Mouse (Mus musculus) neural tube, embryonic 12.5 days (tissue): ENCODE measurements around the gene Ap2a1. TPM values are rescaled to one million over a fixed set of nuclear protein-coding genes. Genes with fewer than 3 reads are reported as not detected.

Experiments
- ATAC-seq: fragments of 200-750 bp; cut with Nextera tagmentation; 2 replicates; pipeline ENCODE4 v1.8.0; 2017; ENCODE audit warnings: low read depth, mild to moderate bottlenecking, moderate TSS enrichment, moderate library complexity; ENCODE audit not compliant: low FRiP score
- H3K27ac ChIP-seq: fragments of 300-500 bp; sonication (generic); 2 replicates; pipeline ENCODE4 v1.5.1; 2016
- H3K27me3 ChIP-seq: fragments of 300-500 bp; sonication (generic); replicated peaks from 2 replicates; pipeline ENCODE4 v1.6.1; 2016; ENCODE audit warnings: mild to moderate bottlenecking
- H3K36me3 ChIP-seq: fragments of 300-500 bp; sonication (generic); 2 replicates; pipeline ENCODE4 v1.6.1; 2016; ENCODE audit warnings: mild to moderate bottlenecking
- H3K4me1 ChIP-seq: fragments of 300-500 bp; sonication (generic); 2 replicates; pipeline ENCODE4 v1.6.1; 2016
- H3K4me2 ChIP-seq: fragments of 300-500 bp; sonication (generic); replicated peaks from 2 replicates; pipeline ENCODE4 v1.6.1; 2016; ENCODE audit warnings: mild to moderate bottlenecking
- H3K4me3 ChIP-seq: fragments of 300-500 bp; sonication (generic); 2 replicates; pipeline ENCODE4 v1.5.1; 2016
- H3K9ac ChIP-seq: fragments of 300-500 bp; sonication (generic); 2 replicates; pipeline ENCODE4 v1.6.1; 2016; ENCODE audit warnings: mild to moderate bottlenecking
- H3K9me3 ChIP-seq: fragments of 300-500 bp; sonication (generic); 2 replicates; pipeline ENCODE4 v1.6.1; 2016; ENCODE audit warnings: mild to moderate bottlenecking
- WGBS: fragments of 180-500 bp; shearing (Covaris S2); methylation state at CpG from one replicate; pipeline ENCODE4 v1.1.7; 2016; 5-methylcytosine and 5-hydroxymethylcytosine counted together
- polyA plus RNA-seq: library from polyadenylated mRNA; unstranded; fragments of >200 nt; fragmentation: Nextera tagmentation; extraction: Ambion mirVana; gene quantifications from 2 replicates; pipeline ENCODE4 v1.2.1, GENCODE M21; 2016

Gene Ap2a1
- polyA plus RNA-seq, 1 experiment from 2014 or later = 100 TPM

- Histone ChIP-seq H3K27me3 (peaks cover 39% of the 10 kb centered on the region), H3K27ac (no peak overlapping the region), H3K9ac (no peak overlapping the region), H3K4me2 (no peak overlapping the region), H3K9me3 (no peaks in the 10 kb centered on the region), H3K36me3 (no peaks in the 10 kb centered on the region), H3K4me3 (no peak overlapping the region), H3K4me1 (peaks cover 12% of the 10 kb centered on the region)
- ATAC-seq = no peak
- WGBS = 75% methylated on average over 6 of the region's 6 CpGs
Observed at GRCm38 (mm10) chr7:44949922-44950321, 20.6 kb upstream of the Ap2a1 start.

DNA sequence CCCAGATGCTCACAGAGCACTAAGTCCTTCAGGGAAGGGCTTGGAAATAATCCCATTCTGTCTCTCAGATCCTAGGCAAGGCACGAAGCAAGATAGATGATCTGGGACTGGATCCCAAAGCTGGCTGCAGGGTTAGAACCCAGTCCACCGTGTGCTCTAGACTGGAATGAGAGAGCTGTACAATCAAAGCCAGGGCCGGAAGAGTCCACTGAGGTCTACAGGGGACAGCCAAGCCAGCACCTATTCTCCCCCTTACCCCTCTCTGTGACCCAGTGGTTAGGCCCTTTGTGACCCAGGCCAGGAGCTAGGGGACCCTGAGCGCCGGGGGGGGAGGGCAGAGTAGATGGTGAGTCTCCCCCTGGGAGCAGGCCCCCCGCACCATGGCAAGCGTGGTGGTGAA lies 13.6 kb upstream of the Ap2a1 start, which contains the start of gene Tsks:
Tsks (plus strand) TSS at position 301 of the 400 bp plus-strand sequence.
- H3K4me2 ChIP-seq = no peak within 1 kb of the TSS
- H3K9me3 ChIP-seq = no peaks in the 10 kb centered on the region
- H3K27ac ChIP-seq = no peak within 1 kb of the TSS
- no peak for ATAC-seq
- no peaks in the 10 kb centered on the region for H3K36me3 ChIP-seq
- no peaks in the 10 kb centered on the region for H3K4me1 ChIP-seq
- 82% methylated on average over 7 of the region's 7 CpGs for whole genome bisulfite sequencing
- no peak within 1 kb of the TSS for H3K9ac ChIP-seq
- H3K27me3 ChIP-seq = no peaks in the 10 kb centered on the region
- no peak within 1 kb of the TSS for H3K4me3 ChIP-seq

GRCm38 (mm10) chr7:44938680-44939079 lies 9.4 kb upstream of the Ap2a1 start:
- no peaks in the 10 kb centered on the region for H3K36me3 ChIP-seq
- no peak overlapping the region for H3K9ac ChIP-seq
- WGBS = 91% methylated on average over 4 of the region's 4 CpGs
- H3K4me2 ChIP-seq = no peak overlapping the region
- no peak overlapping the region for H3K4me3 ChIP-seq
- no peaks in the 10 kb centered on the region for H3K9me3 ChIP-seq
- ATAC-seq = no peak
- no peaks in the 10 kb centered on the region for H3K27me3 ChIP-seq
- no peaks in the 10 kb centered on the region for H3K4me1 ChIP-seq
- no peak overlapping the region for H3K27ac ChIP-seq

DNA sequence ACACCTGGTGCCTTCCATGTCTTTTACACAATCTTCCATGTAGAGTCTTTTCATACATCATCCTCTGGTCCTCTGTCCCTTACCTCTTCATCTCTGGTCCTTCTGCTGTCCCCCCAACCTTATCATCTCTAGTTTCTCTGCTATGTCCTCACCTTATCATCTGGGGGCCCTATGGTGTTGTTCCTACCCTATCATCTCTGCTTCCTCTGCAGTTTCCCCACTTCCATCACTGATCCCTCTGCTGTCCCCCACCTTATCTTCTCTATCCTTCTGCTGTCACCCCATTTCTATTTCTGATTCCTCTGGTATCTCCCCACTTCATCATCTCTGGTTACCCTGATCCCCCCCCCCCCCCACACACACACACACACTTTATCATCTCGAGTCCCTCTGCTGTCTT lies 726 bp downstream of the Ap2a1 start:
- H3K27ac ChIP-seq = no peak overlapping the region
- peak overlapping the region; percentile 94 for H3K4me3 ChIP-seq
- no peaks in the 10 kb centered on the region for H3K27me3 ChIP-seq
- 0% methylated on average over 1 of the region's 1 CpGs for WGBS
- peaks cover 20% of the 10 kb centered on the region for H3K36me3 ChIP-seq
- no peaks in the 10 kb centered on the region for H3K9me3 ChIP-seq
- no peak for ATAC-seq
- H3K9ac ChIP-seq = peak overlapping the region; percentile 95
- H3K4me1 ChIP-seq = peaks cover 20% of the 10 kb centered on the region
- H3K4me2 ChIP-seq = peak overlapping the region; percentile 85

DNA sequence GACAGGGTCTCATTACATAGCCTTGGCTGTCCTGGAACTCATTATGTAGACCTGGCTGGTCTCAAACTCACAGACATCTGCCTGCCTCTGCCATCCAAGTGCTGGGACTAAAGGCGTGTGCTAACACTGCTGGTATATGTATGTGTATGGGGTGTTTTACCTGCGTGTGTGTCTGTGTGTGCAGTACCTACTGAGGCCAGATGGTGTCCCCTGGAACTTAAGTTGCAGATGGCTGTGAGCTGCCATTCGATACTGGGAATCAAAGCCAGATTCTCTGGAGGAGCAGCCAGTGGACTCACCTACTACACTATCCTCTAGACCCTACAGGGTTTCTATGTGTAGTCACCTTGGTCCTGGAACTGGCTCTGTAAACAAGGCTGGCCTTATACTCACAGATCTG lies 3.8 kb downstream of the Ap2a1 start:
- Histone ChIP-seq H3K9me3 (no peaks in the 10 kb centered on the region), H3K27me3 (no peaks in the 10 kb centered on the region), H3K9ac (no peak overlapping the region), H3K4me3 (no peak overlapping the region), H3K4me2 (no peak overlapping the region), H3K4me1 (peaks cover 17% of the 10 kb centered on the region), H3K27ac (no peak overlapping the region), H3K36me3 (peaks cover 43% of the 10 kb centered on the region)
- ATAC-seq = no peak
- 78% methylated on average over 3 of the region's 3 CpGs for WGBS

GRCm38 (mm10) chr7:44922530-44922929 lies 6.8 kb downstream of the Ap2a1 start:
- Histone ChIP-seq H3K4me3 (no peak overlapping the region), H3K36me3 (peaks cover 56% of the 10 kb centered on the region), H3K4me2 (no peak overlapping the region), H3K9me3 (no peaks in the 10 kb centered on the region), H3K27me3 (no peaks in the 10 kb centered on the region), H3K27ac (no peak overlapping the region), H3K9ac (no peak overlapping the region), H3K4me1 (peaks cover under 1% of the 10 kb centered on the region; the same call in 1 of the 2 replicates)
- no peak for ATAC-seq

DNA sequence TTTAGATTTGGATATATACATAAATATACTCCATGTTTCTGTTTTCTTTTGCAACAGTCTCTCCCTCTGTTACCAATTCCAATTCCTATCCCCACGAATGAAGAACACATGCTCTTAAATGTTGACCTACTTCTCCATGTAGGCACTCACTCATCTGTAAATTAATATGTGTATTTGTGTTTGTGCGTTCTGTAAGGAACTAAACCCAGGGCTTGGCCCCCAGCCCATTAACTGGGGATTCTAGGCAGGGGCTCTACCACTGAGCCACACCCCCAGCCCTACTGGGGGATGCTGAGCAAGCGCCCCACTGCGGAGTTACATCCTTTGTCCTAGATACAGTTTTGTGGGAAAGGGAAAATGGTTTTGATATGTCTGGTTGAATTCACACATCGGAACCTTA lies 10.2 kb downstream of the Ap2a1 start:
- H3K4me3 ChIP-seq = no peak overlapping the region
- no peak overlapping the region for H3K4me2 ChIP-seq
- H3K4me1 ChIP-seq = no peaks in the 10 kb centered on the region
- no peak overlapping the region for H3K9ac ChIP-seq
- no peak for ATAC-seq
- H3K36me3 ChIP-seq = peaks cover 64% of the 10 kb centered on the region
- H3K27me3 ChIP-seq = no peaks in the 10 kb centered on the region
- H3K9me3 ChIP-seq = no peaks in the 10 kb centered on the region
- 94% methylated on average over 5 of the region's 5 CpGs for WGBS
- H3K27ac ChIP-seq = no peak overlapping the region

DNA sequence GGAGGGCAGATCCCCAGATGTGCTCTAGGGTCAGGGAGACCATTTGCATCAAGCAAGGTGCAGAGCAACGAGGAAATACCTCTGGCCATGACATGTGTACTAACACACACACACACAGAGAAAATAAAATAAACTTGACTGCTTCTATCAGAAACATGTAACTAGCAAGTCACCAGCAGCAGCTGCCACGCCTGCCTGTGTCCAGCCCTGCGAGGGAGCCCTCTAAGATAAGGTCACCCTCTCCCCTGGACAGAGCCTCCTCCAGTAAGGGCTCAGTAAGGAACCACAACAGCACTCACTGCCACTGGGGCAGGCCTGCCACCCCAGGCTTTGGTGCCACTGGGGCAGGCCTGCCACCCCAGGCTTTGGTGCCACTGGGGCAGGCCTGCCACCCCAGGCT lies 11.1 kb downstream of the Ap2a1 start:
- H3K4me1 ChIP-seq = no peaks in the 10 kb centered on the region
- WGBS = 85% methylated on average over 3 of the region's 3 CpGs
- no peak overlapping the region for H3K4me2 ChIP-seq
- H3K36me3 ChIP-seq = peaks cover 65% of the 10 kb centered on the region
- ATAC-seq = no peak
- H3K27me3 ChIP-seq = no peaks in the 10 kb centered on the region
- H3K4me3 ChIP-seq = no peak overlapping the region
- no peak overlapping the region for H3K27ac ChIP-seq
- H3K9me3 ChIP-seq = no peaks in the 10 kb centered on the region
- H3K9ac ChIP-seq = no peak overlapping the region

DNA sequence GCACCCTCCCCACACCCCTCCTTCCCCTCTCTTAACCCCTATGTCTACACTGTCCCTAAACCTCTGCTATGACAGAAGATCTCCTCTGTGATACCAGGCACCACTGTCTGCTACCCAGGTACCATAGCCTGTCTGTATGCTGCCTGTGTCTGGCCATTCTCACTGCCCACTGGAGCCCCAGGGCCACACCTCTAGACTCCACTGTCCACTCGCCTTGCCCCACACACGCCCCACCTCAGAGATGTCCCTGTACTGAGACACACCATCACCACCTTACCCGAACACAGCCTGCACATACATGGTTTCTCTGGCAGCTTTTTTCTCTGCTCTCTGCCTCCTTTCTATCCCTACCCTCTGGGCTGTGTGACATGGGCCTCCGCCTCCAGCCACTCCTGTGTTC lies 12.4 kb downstream of the Ap2a1 start:
- Histone ChIP-seq H3K4me3 (no peak overlapping the region), H3K27me3 (no peaks in the 10 kb centered on the region), H3K36me3 (peaks cover 61% of the 10 kb centered on the region), H3K4me1 (no peaks in the 10 kb centered on the region), H3K9ac (no peak overlapping the region), H3K4me2 (no peak overlapping the region), H3K9me3 (no peaks in the 10 kb centered on the region), H3K27ac (no peak overlapping the region)
- 93% methylated on average over 4 of the region's 4 CpGs for WGBS
- no peak for ATAC-seq

- Histone ChIP-seq H3K27me3 (no peaks in the 10 kb centered on the region), H3K4me3 (no peak overlapping the region), H3K27ac (no peak overlapping the region), H3K36me3 (peaks cover 61% of the 10 kb centered on the region), H3K4me1 (no peaks in the 10 kb centered on the region), H3K4me2 (no peak overlapping the region), H3K9me3 (no peaks in the 10 kb centered on the region), H3K9ac (no peak overlapping the region)
- ATAC-seq = no peak
- 91% methylated on average over 6 of the region's 6 CpGs for WGBS
Observed at GRCm38 (mm10) chr7:44916191-44916590, 13.1 kb downstream of the Ap2a1 start.

DNA sequence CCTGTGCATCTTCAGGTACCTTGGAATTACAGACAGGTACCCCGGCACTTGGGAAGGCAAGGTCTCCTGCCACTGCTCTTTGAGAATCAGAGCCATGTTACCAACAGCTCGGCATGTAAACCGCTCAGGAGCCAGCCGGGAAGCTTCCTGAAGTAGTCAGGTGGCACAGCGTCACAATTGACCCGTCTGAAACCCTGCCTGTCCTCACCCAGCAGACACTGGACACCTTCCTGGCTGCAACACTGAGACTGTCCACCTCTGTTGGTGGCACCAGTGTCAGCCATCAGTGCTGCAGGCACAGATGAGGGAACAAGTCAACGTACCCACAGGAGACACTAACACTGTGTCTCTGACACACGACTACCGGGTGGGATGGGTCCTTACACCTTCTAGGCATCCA lies 14.0 kb downstream of the Ap2a1 start:
- peaks cover 64% of the 10 kb centered on the region for H3K36me3 ChIP-seq

DNA sequence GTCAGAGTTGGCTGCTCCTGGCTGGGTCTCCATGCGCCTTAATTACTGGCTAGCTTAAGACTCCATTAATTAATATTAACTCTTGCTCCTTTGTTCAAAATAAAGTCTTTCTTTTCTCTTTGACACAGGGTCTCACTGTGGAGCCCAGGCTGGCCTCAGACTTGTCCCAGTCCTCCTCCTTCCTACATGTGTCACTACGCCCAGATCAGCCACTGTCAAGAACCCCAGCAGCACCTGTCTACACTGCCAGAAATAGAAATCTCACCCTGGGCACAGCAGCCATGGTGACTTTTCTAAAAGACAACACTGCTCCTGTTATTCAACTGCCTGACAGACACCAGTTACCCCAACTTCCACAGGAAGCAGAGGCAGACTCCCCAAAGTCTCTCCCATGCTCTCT lies 14.9 kb downstream of the Ap2a1 start:
- H3K4me3 ChIP-seq = no peak overlapping the region
- H3K27ac ChIP-seq = no peak overlapping the region
- H3K36me3 ChIP-seq = peaks cover 67% of the 10 kb centered on the region
- no peaks in the 10 kb centered on the region for H3K4me1 ChIP-seq
- H3K9ac ChIP-seq = no peak overlapping the region
- H3K4me2 ChIP-seq = no peak overlapping the region
- ATAC-seq = no peak
- H3K27me3 ChIP-seq = no peaks in the 10 kb centered on the region
- no peaks in the 10 kb centered on the region for H3K9me3 ChIP-seq
- WGBS = 93% methylated on average over 2 of the region's 2 CpGs

More for the DNA sequence above, 14.0 kb downstream of the Ap2a1 start:
- WGBS = 95% methylated on average over 9 of the region's 9 CpGs
- Histone ChIP-seq H3K27me3 (no peaks in the 10 kb centered on the region), H3K9me3 (no peaks in the 10 kb centered on the region), H3K9ac (no peak overlapping the region), H3K4me1 (no peaks in the 10 kb centered on the region), H3K4me2 (no peak overlapping the region), H3K4me3 (no peak overlapping the region), H3K27ac (no peak overlapping the region)
- ATAC-seq = no peak

DNA sequence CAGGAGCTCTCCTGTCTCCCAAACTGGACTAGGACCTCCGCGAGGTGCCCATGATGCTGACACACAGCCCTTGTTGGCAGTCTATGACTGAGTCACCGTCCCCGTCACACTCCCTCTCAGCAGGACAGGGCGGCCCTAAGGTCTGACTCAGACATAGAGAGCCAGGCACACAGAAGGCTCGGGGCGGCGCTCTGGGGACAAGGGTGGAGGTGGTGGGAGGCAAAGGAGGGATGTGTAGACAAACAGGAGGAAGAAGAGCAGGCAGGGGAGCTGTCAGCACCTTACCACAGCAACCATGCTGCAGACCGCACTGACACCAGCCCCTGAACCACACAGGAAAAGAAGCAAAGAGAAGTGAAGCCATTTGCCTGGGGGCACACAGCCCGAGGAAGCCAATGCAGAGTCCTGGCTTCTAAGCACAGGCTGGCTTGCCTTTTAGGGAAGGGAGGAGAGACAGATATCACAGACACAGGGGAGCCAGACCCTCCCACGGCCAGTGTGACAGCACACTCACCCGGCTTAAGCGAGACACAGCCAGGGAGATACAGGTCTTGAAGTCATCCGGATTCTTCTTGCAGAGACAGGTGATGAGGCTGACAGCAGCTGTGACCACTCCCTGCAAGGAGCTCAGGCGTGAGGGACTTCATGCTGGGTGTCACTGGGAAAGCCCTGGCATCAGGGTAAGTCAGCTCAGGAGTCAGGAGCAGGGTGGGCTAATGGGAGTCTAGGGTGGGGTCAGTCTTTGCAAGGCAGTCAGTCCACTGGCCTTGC lies 20.4 kb downstream of the Ap2a1 start:
- H3K27me3 ChIP-seq = no peaks in the 10 kb centered on the region
- no peak overlapping the region for H3K4me3 ChIP-seq
- peaks cover 90% of the 10 kb centered on the region for H3K36me3 ChIP-seq
- H3K9ac ChIP-seq = no peak overlapping the region
- no peak for ATAC-seq
- no peaks in the 10 kb centered on the region for H3K9me3 ChIP-seq
- H3K4me2 ChIP-seq = no peak overlapping the region
- H3K27ac ChIP-seq = no peak overlapping the region
- H3K4me1 ChIP-seq = no peaks in the 10 kb centered on the region
- 92% methylated on average over 15 of the region's 15 CpGs for WGBS
